Mouse (Mus musculus) forebrain, embryonic 11.5 days (tissue): Measurements from ENCODE around the gene Zfp444. TPM values are rescaled to one million over a fixed set of nuclear protein-coding genes. Genes with fewer than 3 reads are reported as not detected.
A peak's percentile ranks its signal among the peaks of the same experiment; 100 is the strongest.
"Not testable (repeated sequence)": the region's sequence is repeated elsewhere in the genome, so short reads cannot be mapped to it uniquely, and the experiment has no call there.

Source experiments
- ATAC-seq: fragments of 200-750 bp; cut with Nextera tagmentation; replicated peaks from 2 replicates; pipeline ENCODE4 v1.8.0; 2017; ENCODE audit warnings: moderate TSS enrichment; ENCODE audit not compliant: low FRiP score
- DNase-seq: peaks from one replicate; pipeline ENCODE4 v3.0.0-alpha.2; 2017; ENCODE audit warnings: low spot score
- H3K27ac ChIP-seq: fragments of 300-500 bp; sonication (generic); 2 replicates; pipeline ENCODE4 v1.5.1; 2014; ENCODE audit warnings: low read depth, low read length
- H3K27me3 ChIP-seq: fragments of 300-500 bp; sonication (generic); 2 replicates; pipeline ENCODE4 v1.6.1; 2014; ENCODE audit warnings: mild to moderate bottlenecking, low read length, mixed read lengths; ENCODE audit not compliant: control insufficient read depth, insufficient read depth
- H3K36me3 ChIP-seq: fragments of 300-500 bp; sonication (generic); 2 replicates; pipeline ENCODE4 v1.6.1; 2014; ENCODE audit warnings: mild to moderate bottlenecking, low read length, moderate library complexity, mixed read lengths; ENCODE audit not compliant: control insufficient read depth, insufficient read depth
- H3K4me1 ChIP-seq: fragments of 300-500 bp; sonication (generic); replicated peaks from 2 replicates; pipeline ENCODE4 v1.6.1; 2014; ENCODE audit warnings: low read length, mixed read lengths; ENCODE audit not compliant: control insufficient read depth, insufficient read depth
- H3K4me2 ChIP-seq: fragments of 300-500 bp; sonication (generic); 2 replicates; pipeline ENCODE4 v1.6.1; 2014; ENCODE audit warnings: low read depth, mild to moderate bottlenecking, low read length, moderate library complexity, mixed read lengths; ENCODE audit not compliant: severe bottlenecking
- H3K4me3 ChIP-seq: fragments of 300-500 bp; sonication (generic); 2 replicates; pipeline ENCODE4 v1.5.1; 2014; ENCODE audit warnings: low read depth, low read length
- H3K9ac ChIP-seq: fragments of 300-500 bp; sonication (generic); 2 replicates; pipeline ENCODE4 v1.6.1; 2014; ENCODE audit warnings: low read length
- H3K9me3 ChIP-seq: fragments of 300-500 bp; sonication (generic); 2 replicates; pipeline ENCODE4 v1.6.1; 2016; ENCODE audit warnings: low read length, mixed read lengths; ENCODE audit not compliant: control insufficient read depth
- WGBS: fragments of 180-500 bp; shearing (Covaris S2); extraction: QIAGEN DNeasy Blood & Tissue Kit; methylation state at CpG from one replicate; pipeline ENCODE4 v1.1.7; 2014; 5-methylcytosine and 5-hydroxymethylcytosine counted together
- polyA plus RNA-seq: library from polyadenylated mRNA; unstranded; fragments of >200 nt; fragmentation: Nextera tagmentation; extraction: Ambion mirVana; gene quantifications from 2 replicates; pipeline ENCODE4 v1.2.1, GENCODE M21; 2014

The Zfp444 gene
- polyA plus RNA-seq, 1 experiment from 2014 or later: 73.9 TPM

DNA sequence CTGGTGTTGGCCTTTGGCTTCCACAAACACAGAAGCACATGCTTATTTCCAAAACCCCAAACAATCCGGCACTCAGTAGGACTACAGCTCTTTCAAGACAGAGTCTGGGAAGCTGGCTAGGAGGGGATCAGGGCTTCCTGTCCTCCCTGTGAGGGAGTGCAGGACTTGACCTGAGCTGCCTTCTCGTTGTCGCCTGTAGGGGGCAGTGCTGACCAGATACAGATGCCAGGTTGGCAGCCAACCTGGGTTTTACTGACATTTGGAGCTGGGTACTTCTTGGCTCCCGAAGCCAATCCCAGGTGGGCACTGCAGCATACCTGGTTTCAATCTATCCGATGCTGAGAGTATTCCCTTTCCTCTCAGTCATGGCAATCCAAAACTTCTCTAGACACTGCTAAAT, 41.1 kb downstream of the Zfp444 start:
- no peak for ATAC-seq
- H3K4me3 ChIP-seq: no peak overlapping the region
- no peak overlapping the region for H3K4me2 ChIP-seq
- no peak overlapping the region for H3K9ac ChIP-seq
- H3K4me1 ChIP-seq: no peaks in the 10 kb centered on the region
- no peaks in the 10 kb centered on the region for H3K36me3 ChIP-seq
- no peak for DNase-seq
- whole genome bisulfite sequencing: 47% methylated on average over 5 of the region's 5 CpGs
- H3K27me3 ChIP-seq: no peaks in the 10 kb centered on the region
- H3K9me3 ChIP-seq: peaks cover 5% of the 10 kb centered on the region; the same call in 1 of the 2 replicates
- no peak overlapping the region for H3K27ac ChIP-seq

DNA sequence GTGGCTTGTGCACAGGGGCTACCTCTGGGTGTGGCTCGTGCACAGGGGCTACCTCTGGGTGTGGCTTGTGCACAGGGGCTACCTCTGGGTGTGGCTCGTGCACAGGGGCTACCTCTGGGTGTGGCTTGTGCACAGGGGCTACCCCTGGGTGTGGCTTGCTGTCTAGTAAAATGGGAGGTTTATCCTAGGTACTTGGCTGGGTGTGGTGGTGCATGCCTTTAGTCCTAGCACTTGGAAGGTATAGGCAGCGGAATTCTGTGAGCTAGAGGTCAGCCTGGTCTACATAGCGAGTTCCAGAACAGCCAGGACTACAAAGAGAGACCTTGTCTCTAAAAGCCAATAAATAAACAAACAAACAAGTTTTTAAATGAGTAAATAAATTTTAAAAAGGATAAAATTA, 42.7 kb downstream of the Zfp444 start:
- not testable (repeated sequence) for H3K4me2 ChIP-seq, H3K4me3 ChIP-seq, H3K27me3 ChIP-seq, H3K9ac ChIP-seq, H3K27ac ChIP-seq, H3K36me3 ChIP-seq, ATAC-seq, H3K9me3 ChIP-seq, H3K4me1 ChIP-seq, DNase-seq
- WGBS: 81% methylated on average over 3 of the region's 4 CpGs

GRCm38 (mm10) chr7:6220147-6220546, 48.1 kb downstream of the Zfp444 start:
- 41% methylated on average over 3 of the region's 3 CpGs for WGBS
- H3K4me2 ChIP-seq: no peak overlapping the region
- H3K36me3 ChIP-seq: no peaks in the 10 kb centered on the region
- no peak for DNase-seq
- H3K27ac ChIP-seq: no peak overlapping the region
- no peaks in the 10 kb centered on the region; the same call in 1 of the 2 replicates for H3K9me3 ChIP-seq
- no peak for ATAC-seq
- no peak overlapping the region for H3K4me3 ChIP-seq
- H3K9ac ChIP-seq: no peak overlapping the region
- H3K27me3 ChIP-seq: no peaks in the 10 kb centered on the region
- H3K4me1 ChIP-seq: no peaks in the 10 kb centered on the region

GRCm38 (mm10) chr7:6221978-6222377, 50.0 kb downstream of the Zfp444 start, which contains the start of gene Zscan5b:
Gene Zscan5b, plus strand, starts transcription at chr7:6222278.
- ATAC-seq: no peak
- Histone ChIP-seq H3K9ac (no peak within 1 kb of the TSS), H3K4me2 (no peak within 1 kb of the TSS), H3K36me3 (no peaks in the 10 kb centered on the region), H3K9me3 (no peaks in the 10 kb centered on the region; the same call in 1 of the 2 replicates), H3K27me3 (no peaks in the 10 kb centered on the region), H3K4me1 (no peaks in the 10 kb centered on the region), H3K27ac (no peak within 1 kb of the TSS), H3K4me3 (no peak within 1 kb of the TSS)
- no peak for DNase-seq
- WGBS: 92% methylated on average over 12 of the region's 12 CpGs

DNA sequence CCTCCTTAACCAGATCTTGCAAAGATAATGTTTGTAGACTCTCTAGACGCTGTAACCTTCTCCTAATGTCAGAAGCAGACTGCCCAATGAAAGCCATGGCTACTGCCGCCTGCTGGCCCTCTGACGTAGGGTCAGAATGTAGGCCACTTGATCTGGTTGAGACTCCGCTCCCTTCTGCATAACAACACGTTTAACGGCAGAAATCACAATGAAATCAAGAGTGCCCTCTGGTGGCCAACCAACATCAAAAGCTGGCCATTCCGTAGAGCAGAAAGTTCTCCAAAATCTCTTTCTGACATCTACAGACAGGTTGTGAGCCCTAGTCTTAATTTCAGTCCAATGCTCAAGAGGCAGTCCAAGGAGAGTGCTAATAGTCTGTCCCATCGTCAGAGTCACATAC, 56.5 kb downstream of the Zfp444 start:
- H3K27me3 ChIP-seq, DNase-seq, H3K27ac ChIP-seq, H3K4me3 ChIP-seq, H3K4me1 ChIP-seq, H3K9ac ChIP-seq, ATAC-seq, H3K9me3 ChIP-seq, H3K36me3 ChIP-seq, H3K4me2 ChIP-seq: not testable (repeated sequence)
- 58% methylated on average over 8 of the region's 8 CpGs for WGBS

GRCm38 (mm10) chr7:6239787-6240186, 67.8 kb downstream of the Zfp444 start:
- no peak overlapping the region for H3K4me3 ChIP-seq
- no peak overlapping the region for H3K9ac ChIP-seq
- no peaks in the 10 kb centered on the region for H3K27me3 ChIP-seq
- no peaks in the 10 kb centered on the region; the same call in 1 of the 2 replicates for H3K9me3 ChIP-seq
- H3K36me3 ChIP-seq: no peaks in the 10 kb centered on the region
- WGBS: 49% methylated on average over 11 of the region's 11 CpGs
- H3K4me2 ChIP-seq: no peak overlapping the region
- no peak overlapping the region for H3K27ac ChIP-seq
- DNase-seq (no peak), ATAC-seq (no peak)
- H3K4me1 ChIP-seq: no peaks in the 10 kb centered on the region

- DNase-seq: peak; percentile 52
- H3K4me2 ChIP-seq, H3K27me3 ChIP-seq, H3K4me3 ChIP-seq, H3K4me1 ChIP-seq, H3K27ac ChIP-seq, ATAC-seq, H3K9ac ChIP-seq, H3K9me3 ChIP-seq, H3K36me3 ChIP-seq: not testable (repeated sequence)
- 14% methylated on average over 1 of the region's 1 CpGs for WGBS
These were observed 68.9 kb downstream of the Zfp444 start for GRCm38 (mm10) chr7:6240841-6241425.

Other genes starting within 250 kb of the Zfp444 start
- not detected in 2 replicates for gene Vmn1r65, start 161.2 kb upstream of the Zfp444 start, polyA plus RNA-seq
- gene Nlrp4c, start 127.1 kb upstream of the Zfp444 start, polyA plus RNA-seq: not detected in 2 replicates
- gene Zfp787, start 16.2 kb upstream of the Zfp444 start, polyA plus RNA-seq: 11.2 and 12.3 TPM in 2 replicates
- gene Galp, start 24.9 kb downstream of the Zfp444 start, polyA plus RNA-seq: not detected in 2 replicates
- not detected in 2 replicates for gene Zscan5b, start 50.1 kb downstream of the Zfp444 start, polyA plus RNA-seq
- not detected in 2 replicates for gene Epp13, start 80.5 kb downstream of the Zfp444 start, polyA plus RNA-seq
- 10.7 and 10.9 TPM in 2 replicates for gene Zfp667, start 114.4 kb downstream of the Zfp444 start, polyA plus RNA-seq
- gene Zfp583, start 159.1 kb downstream of the Zfp444 start, polyA plus RNA-seq: 5.9 and 6.6 TPM in 2 replicates
- 3.9 and 4.1 TPM in 2 replicates for gene Gm3854, start 171.5 kb downstream of the Zfp444 start, polyA plus RNA-seq
- gene Zfp78, start 191.1 kb downstream of the Zfp444 start, polyA plus RNA-seq: 1.9 and 3.1 TPM in 2 replicates
- 12.3 and 12.8 TPM in 2 replicates for gene Zfp28, start 211.1 kb downstream of the Zfp444 start, polyA plus RNA-seq
- 0.55 and 0.99 TPM in 2 replicates for gene Smim17, start 226.5 kb downstream of the Zfp444 start, polyA plus RNA-seq
- not detected in 2 replicates for gene Gm20715, start 238.1 kb downstream of the Zfp444 start, polyA plus RNA-seq